Mouse (Mus musculus) adrenal gland, adult 2 months (tissue): Measurements from ENCODE around the gene Gm26558. TPM values are rescaled to one million over a fixed set of nuclear protein-coding genes. Genes with fewer than 3 reads are reported as not detected.

Source experiments
- DNase-seq: peaks from one replicate; pipeline ENCODE4 v3.0.0; 2021
- long read RNA-seq: library from polyadenylated mRNA; stranded (forward); transcript quantifications from one replicate; pipeline ENCODE4 v2.0.0, GENCODE M21; 2021
- polyA plus RNA-seq: library from polyadenylated mRNA; depleted of rRNA; stranded (reverse); fragments of >200 nt; gene quantifications from 2 replicates; pipeline ENCODE4 v1.2.3, GENCODE M21; 2012; rRNA removed
- total RNA-seq, 2 experiments: library from RNA; stranded (reverse); gene quantifications; 2 replicates each; pipeline ENCODE4 v1.2.3; 2021

Gene Gm26558
- total RNA-seq (not detected), polyA plus RNA-seq (1.4 and 2.4 TPM in 2 replicates)
- long read RNA-seq = 0 reads

DNA sequence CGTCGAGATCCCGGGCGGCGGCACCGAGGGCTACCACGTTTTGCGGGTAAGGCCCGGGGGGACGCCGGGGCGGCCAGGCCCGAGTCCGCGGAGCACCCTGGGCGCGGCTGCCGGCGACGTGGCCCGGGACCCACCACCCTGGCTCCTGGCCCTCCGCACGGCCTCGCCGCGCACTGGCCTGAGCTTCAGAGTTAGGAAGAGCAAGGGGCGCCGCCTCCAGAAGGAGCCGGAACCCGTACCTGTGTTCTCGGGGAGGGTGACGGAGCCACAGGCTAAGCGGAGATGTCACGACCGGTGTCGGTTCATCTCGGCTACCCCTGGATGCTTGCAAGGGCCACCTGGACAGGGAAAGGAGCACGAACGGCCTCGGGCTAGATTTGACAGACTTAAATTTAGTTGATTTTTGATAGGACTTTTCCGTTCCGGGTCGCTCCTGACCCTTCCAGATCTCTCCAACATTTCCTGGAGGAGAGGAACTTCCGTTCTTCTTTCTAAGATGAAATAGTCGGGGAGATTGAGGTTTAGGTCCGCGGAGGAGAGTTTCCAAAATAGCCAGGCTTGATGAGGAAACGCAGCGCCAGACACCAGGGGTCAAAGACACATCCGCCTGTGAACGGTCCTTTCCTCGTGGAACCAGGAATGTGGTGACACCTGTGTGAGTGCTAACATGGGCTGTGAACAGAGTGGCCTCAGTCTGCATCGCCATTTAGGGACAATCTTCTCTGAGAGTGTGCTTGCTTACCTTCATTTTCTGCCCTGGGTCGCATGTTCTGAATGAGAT, at the start of gene Gm26558:
Gene Gm26558, minus strand, starts transcription at position 394 of the 781 bp plus-strand sequence.
- DNase-seq = no peak

DNA sequence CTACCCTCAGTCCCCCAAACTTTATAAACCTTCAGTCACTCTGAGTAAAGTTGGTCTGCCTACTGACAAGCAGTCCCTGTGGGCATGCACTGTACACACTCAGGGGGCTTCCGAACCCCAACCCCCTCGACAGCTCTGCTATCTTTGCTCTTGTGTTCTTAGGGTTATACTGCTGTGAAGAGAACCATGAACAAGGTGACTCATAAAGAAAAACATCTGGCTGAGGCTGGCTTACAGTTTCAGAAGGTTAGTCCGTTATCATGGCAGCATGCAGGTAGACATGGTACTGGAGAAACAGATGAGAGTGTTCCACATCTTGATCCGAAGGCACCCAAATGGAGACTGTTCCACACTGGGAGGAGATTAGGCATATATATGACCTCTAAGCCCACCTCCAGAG, 49.0 kb upstream of the Gm26558 start:
- no peak for DNase-seq

- peak; percentile 16 for DNase-seq
These were observed 48.3 kb upstream of the Gm26558 start for GRCm38 (mm10) chr2:70710236-70710635.

DNA sequence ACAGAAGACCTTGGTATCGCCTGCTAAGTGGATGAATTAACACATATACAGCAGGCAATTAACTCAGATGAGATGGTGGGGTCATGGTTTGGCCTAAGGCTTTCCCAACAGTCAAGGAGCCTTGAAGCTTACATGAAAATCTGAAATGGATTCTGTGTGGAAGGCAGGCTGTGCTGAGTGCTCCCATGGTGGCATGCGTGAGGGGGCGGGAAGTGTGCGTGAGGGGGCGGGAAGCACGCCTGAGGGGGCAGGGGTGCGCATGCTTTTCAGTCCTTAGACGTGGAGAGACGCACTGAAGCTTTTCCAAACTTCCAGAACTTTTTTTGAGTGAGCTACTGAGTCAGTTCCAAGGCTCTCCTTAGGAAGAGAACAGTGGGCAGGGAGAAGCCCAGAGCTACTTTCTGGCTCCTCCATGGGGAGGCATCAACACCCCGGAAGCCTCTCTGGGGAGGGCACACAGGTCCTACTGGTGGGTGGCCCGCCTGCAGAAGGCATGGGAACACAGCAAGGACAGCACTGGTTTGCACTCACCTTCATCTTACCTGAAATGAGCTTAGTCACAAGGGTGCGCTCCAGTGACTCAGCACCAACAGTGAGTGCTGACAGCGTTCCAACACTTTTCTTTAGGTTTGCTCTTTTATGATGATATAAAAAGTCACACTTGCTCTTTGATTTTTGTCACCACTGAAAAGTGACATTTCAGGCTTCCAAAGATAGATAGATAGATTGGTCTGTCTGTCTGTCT, 47.2 kb upstream of the Gm26558 start:
- DNase-seq = no peak

- DNase-seq = no peak
These were observed 40.5 kb upstream of the Gm26558 start for GRCm38 (mm10) chr2:70702403-70702802.

DNA sequence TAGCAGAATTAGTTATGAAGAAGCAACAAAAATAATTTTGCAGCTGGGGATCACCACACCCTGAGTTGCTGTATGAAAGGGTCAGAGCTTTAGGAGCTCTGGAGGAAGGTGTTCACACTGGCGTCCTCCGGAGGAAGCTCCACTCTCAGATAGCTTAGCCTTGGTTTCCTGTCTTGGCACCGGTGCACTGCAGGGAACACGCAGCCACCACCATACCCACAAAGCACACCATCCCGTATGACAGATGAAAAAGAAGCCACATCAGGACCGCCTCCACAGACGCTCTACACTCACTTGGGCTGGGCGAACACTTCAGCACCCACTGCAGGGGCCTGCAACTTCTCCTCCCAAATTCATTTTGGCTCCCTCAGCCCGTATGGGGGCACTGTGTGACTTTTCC, 39.7 kb upstream of the Gm26558 start:
- no peak for DNase-seq

DNA sequence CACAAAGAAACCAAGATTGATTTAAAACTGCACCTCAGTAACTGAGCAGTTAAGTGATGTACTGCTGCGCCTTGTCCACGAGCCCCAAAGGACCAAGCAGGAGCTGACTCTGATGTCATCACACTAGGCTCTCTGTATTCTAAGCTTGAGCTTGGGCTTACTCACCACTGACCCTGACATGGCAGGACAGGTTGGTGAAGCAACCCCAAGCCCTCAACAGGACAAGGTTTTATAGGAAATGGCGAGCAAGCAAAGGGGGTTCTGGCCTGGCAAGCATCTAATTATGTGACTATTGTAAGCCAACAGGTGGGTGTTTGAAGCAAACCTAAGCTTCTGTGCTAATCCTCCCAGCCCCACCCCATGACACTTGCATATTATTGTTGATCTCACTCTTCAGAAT, 38.9 kb upstream of the Gm26558 start:
- peak; percentile 59 for DNase-seq

GRCm38 (mm10) chr2:70695712-70696111, 33.8 kb upstream of the Gm26558 start:
- no peak for DNase-seq

DNA sequence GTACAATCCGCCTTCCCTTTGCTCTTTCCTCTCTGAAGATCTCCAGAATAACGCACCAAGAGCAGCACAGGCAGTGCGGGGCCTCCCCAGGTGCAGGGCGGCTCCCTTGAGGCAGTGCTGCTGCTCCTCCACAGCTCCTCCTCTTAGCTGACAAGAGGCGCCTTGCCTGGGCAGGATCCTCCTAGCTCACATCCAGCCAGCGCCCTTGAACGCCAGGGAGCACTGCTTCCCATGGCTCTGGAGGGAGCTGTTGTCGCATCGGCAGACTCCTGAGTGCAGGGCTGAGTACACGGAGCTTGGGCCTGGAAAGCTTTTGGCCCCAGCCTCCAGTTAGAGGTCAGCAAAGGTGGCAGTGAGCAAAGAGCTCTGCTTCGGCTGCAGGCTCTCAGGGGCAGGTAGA, 28.3 kb upstream of the Gm26558 start:
- no peak for DNase-seq

- DNase-seq = no peak
These were observed 26.7 kb upstream of the Gm26558 start for GRCm38 (mm10) chr2:70688454-70689078.

- no peak for DNase-seq
These were observed 20.4 kb upstream of the Gm26558 start for GRCm38 (mm10) chr2:70682324-70682723.

DNA sequence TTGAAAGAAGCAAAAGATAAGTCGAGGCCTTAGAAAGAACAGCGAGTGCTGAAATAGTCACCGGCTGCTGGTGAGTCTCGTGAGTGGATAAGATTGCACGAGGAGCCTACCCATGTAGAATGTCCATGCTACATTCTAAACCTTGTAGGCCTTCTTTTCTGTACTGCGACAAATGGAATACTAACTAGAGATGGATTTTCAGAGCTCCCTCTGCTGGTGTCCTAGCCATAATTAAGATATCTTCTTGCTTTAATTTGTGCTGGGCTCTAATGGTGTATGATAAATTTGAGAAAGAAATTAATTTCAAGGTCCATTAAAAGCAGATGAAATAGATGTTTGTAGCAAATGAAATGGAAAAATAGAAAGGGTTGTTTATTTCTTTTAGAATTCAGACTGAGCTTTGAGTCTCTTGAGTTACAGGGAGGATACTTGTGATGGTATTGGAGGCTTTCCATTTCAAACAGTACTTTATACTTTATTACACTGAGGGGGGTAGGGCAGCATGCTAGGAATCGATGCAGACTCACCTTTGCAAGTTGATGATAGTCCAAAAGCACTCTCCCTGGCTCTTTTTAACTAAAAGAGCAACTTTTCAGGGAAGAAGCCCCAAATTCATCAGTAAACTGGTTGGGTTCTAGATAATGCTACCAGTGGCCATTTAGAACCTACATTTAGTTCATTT, 11.7 kb upstream of the Gm26558 start:
- DNase-seq = no peak

GRCm38 (mm10) chr2:70672476-70672875, 10.6 kb upstream of the Gm26558 start:
- no peak for DNase-seq

DNA sequence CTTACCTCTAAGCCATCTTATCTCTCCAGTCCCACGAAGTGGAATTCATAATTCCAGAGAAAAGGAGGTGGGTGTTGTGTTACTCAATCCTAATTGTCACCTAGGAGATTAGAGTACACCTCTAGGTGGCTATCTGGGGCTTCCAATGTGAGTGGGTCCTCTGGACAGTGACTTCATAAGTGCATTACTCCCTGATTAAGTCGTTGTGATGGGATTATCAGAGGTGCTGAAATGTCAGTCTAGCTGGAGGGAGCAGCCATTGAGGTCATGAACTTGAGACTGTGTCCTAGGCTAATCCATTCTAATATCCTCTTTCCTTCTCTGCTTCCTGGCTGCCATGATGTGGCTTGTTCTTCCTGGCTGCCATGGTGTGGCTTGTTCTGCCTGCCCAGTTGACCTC, 8.0 kb upstream of the Gm26558 start:
- no peak for DNase-seq

- DNase-seq = no peak
These were observed 7.3 kb upstream of the Gm26558 start for GRCm38 (mm10) chr2:70669241-70669640.

GRCm38 (mm10) chr2:70667016-70667415, 5.1 kb upstream of the Gm26558 start:
- no peak for DNase-seq

DNA sequence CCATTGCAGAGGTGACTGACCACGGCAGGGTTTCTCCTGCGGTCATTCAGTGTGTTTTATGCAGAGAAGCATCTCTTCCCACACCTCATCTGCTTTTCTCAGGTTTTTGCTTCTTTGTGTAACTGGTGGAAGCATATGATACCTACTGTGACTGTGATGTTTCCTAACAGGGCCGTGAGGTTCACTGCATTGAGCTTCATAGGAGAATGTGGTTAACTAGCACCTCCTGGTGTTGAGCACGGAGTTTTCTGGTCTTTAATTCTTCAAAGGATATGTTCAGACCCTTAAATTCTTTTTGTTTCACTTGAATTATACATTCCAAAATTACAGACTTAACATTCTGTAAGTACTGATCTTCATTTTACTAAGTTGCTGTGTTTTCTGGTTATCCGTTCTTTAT, 1.9 kb upstream of the Gm26558 start:
- no peak for DNase-seq

DNA sequence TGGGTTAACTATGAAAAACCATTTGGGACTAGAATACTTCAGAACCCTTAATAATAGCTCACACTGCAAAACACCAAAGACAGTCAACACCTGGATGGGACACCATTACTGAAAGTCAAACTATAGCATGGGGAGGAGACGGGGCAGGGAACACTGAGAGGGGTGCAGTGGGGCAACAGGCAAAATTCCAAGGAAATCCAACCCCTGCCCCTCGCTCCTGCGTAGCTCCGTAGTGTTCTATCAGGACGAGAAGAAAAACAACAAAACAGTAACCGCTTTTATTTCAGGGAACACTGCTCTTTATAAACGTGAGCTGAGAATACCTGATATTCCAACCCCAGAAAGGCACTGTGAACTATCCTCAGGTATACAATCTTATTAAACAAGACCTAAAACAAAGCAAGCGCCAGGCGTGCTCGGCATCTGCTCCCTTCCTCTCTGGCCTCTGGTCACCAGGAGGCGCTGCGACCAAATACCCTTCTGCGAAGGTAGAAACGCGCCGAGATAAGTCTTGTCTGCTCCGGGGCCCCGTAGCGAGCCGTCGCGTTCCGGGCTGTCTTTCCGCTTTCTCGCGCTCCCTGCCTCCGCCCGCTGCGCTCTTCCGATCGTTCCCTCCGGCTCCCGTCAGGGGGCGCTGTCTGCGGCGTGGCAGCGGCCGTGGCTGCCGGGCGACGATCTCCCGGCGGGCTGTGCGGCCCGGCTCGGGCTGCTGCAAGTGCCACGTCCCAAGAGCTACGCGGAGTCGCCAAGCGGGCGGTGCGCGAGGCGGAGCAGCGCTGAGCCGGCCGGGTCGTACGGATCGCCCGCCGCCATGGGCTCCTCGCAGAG, 807 bp downstream of the Gm26558 start, which contains the start of gene Gorasp2:
Gene Gorasp2, plus strand, starts transcription at position 690 of the 828 bp plus-strand sequence.
- DNase-seq = peak; percentile 97

GRCm38 (mm10) chr2:70657083-70657482, 4.8 kb downstream of the Gm26558 start:
- DNase-seq = no peak

DNA sequence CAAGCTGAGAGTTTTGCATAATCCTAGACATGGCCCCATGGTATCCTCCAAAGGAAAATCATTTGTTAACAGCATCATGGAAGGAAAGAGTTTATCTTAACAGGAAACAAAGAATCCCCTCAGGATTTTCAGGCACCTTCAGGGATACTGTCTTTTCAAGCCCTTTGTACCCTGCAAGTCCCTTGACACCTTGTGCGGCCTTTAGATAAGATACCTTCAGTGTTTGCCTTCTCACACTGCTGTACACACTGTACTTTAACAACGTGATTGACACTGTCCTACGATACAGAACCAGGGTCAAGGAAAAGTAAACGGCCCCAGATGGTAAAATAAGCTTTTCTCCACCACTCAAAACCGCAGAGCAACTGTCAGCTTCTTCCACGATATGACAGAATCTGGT, 10.1 kb downstream of the Gm26558 start:
- DNase-seq = no peak

GRCm38 (mm10) chr2:70649471-70649870, 12.4 kb downstream of the Gm26558 start:
- peak; percentile 20 for DNase-seq
